Mouse (Mus musculus) intestine, embryonic 16.5 days (tissue): ENCODE results near the gene Mthfd1. TPM values are rescaled to one million over a fixed set of nuclear protein-coding genes. Genes with fewer than 3 reads are reported as not detected.

ENCODE experiments used
- ATAC-seq: fragments of 200-750 bp; cut with Nextera tagmentation; 2 replicates; pipeline ENCODE4 v1.8.0; 2017; ENCODE audit warnings: moderate TSS enrichment, moderate library complexity
- H3K27ac ChIP-seq: fragments of 300-500 bp; sonication (generic); 2 replicates; pipeline ENCODE4 v1.5.1; 2014; ENCODE audit warnings: mild to moderate bottlenecking, low read length
- H3K27me3 ChIP-seq: fragments of 300-500 bp; sonication (generic); replicated peaks from 2 replicates; pipeline ENCODE4 v1.6.1; 2014; ENCODE audit warnings: low read length, control low read depth, mixed read lengths; ENCODE audit not compliant: control insufficient read depth, insufficient read depth
- H3K36me3 ChIP-seq: fragments of 300-500 bp; sonication (generic); 2 replicates; pipeline ENCODE4 v1.6.1; 2014; ENCODE audit warnings: low read length, control low read depth; ENCODE audit not compliant: control insufficient read depth, insufficient read depth
- H3K4me1 ChIP-seq: fragments of 300-500 bp; sonication (generic); 2 replicates; pipeline ENCODE4 v1.6.1; 2014; ENCODE audit warnings: low read length, control low read depth, mixed read lengths; ENCODE audit not compliant: control insufficient read depth, insufficient read depth
- H3K4me2 ChIP-seq: fragments of 300-500 bp; sonication (generic); 2 replicates; pipeline ENCODE4 v1.6.1; 2014; ENCODE audit warnings: low read depth, low read length, control low read depth
- H3K4me3 ChIP-seq: fragments of 300-500 bp; sonication (generic); 2 replicates; pipeline ENCODE4 v1.5.1; 2014; ENCODE audit warnings: mild to moderate bottlenecking, low read length
- H3K9ac ChIP-seq: fragments of 300-500 bp; sonication (generic); 2 replicates; pipeline ENCODE4 v1.6.1; 2014; ENCODE audit warnings: low read depth, low read length
- H3K9me3 ChIP-seq: fragments of 300-500 bp; sonication (generic); 2 replicates; pipeline ENCODE4 v1.6.1; 2016; ENCODE audit warnings: low read length, control low read depth; ENCODE audit not compliant: control insufficient read depth
- WGBS: fragments of 180-500 bp; shearing (Covaris S2); extraction: QIAGEN DNeasy Blood & Tissue Kit; methylation state at CpG from one replicate; pipeline ENCODE4 v1.1.7; 2014; 5-methylcytosine and 5-hydroxymethylcytosine counted together
- polyA plus RNA-seq: library from polyadenylated mRNA; unstranded; fragments of >200 nt; fragmentation: Nextera tagmentation; extraction: Ambion mirVana; gene quantifications from 2 replicates; pipeline ENCODE4 v1.2.1, GENCODE M21; 2015

The Mthfd1 gene
- polyA plus RNA-seq, 1 experiment from 2014 or later, result 98.8 TPM

- H3K4me1 ChIP-seq, result peaks cover 6% of the 10 kb centered on the region
- no peak overlapping the region for H3K4me2 ChIP-seq
- no peak overlapping the region for H3K4me3 ChIP-seq
- no peak overlapping the region for H3K27ac ChIP-seq
- no peaks in the 10 kb centered on the region for H3K27me3 ChIP-seq
- no peak overlapping the region for H3K9ac ChIP-seq
- 87% methylated on average over 8 of the region's 8 CpGs for WGBS
- peaks cover 7% of the 10 kb centered on the region for H3K36me3 ChIP-seq
- no peaks in the 10 kb centered on the region for H3K9me3 ChIP-seq
- ATAC-seq, result no peak
Observed at GRCm38 (mm10) chr12:76305107-76305506, 50.0 kb downstream of the Mthfd1 start.

- peak overlapping the region; percentile 34; the same call in 1 of the 2 replicates for H3K27ac ChIP-seq
- no peak overlapping the region for H3K4me2 ChIP-seq
- no peak overlapping the region for H3K4me3 ChIP-seq
- no peaks in the 10 kb centered on the region for H3K27me3 ChIP-seq
- 77% methylated on average over 9 of the region's 9 CpGs for WGBS
- H3K36me3 ChIP-seq, result peaks cover 7% of the 10 kb centered on the region
- no peak overlapping the region for H3K9ac ChIP-seq
- H3K9me3 ChIP-seq, result no peaks in the 10 kb centered on the region
- peaks cover 17% of the 10 kb centered on the region for H3K4me1 ChIP-seq
- ATAC-seq, result no peak
Observed at GRCm38 (mm10) chr12:76306852-76307561, 51.9 kb downstream of the Mthfd1 start.

- H3K9me3 ChIP-seq, result no peaks in the 10 kb centered on the region
Observed at GRCm38 (mm10) chr12:76307964-76308363, 52.9 kb downstream of the Mthfd1 start.

GRCm38 (mm10) chr12:76308436-76308835, 53.3 kb downstream of the Mthfd1 start:
- no peaks in the 10 kb centered on the region for H3K9me3 ChIP-seq
- peak overlapping the region; percentile 77 for H3K27ac ChIP-seq
- H3K4me2 ChIP-seq, result no peak overlapping the region
- H3K27me3 ChIP-seq, result no peaks in the 10 kb centered on the region
- no peak for ATAC-seq
- no peak overlapping the region for H3K4me3 ChIP-seq
- peaks cover 17% of the 10 kb centered on the region for H3K4me1 ChIP-seq
- no peak overlapping the region for H3K9ac ChIP-seq
- 81% methylated on average over 5 of the region's 5 CpGs for WGBS
- peaks cover 7% of the 10 kb centered on the region; the same call in 1 of the 2 replicates for H3K36me3 ChIP-seq

More at GRCm38 (mm10) chr12:76307964-76308363, 52.9 kb downstream of the Mthfd1 start:
- H3K4me1 ChIP-seq, result peaks cover 17% of the 10 kb centered on the region
- ATAC-seq, result peak; percentile 63
- H3K9ac ChIP-seq, result no peak overlapping the region
- H3K27me3 ChIP-seq, result no peaks in the 10 kb centered on the region
- H3K36me3 ChIP-seq, result peaks cover 7% of the 10 kb centered on the region; the same call in 1 of the 2 replicates
- 28% methylated on average over 9 of the region's 9 CpGs for WGBS
- peak overlapping the region; percentile 77 for H3K27ac ChIP-seq
- H3K4me2 ChIP-seq, result no peak overlapping the region
- H3K4me3 ChIP-seq, result no peak overlapping the region

GRCm38 (mm10) chr12:76310007-76310406, 54.9 kb downstream of the Mthfd1 start:
- H3K4me3 ChIP-seq, result no peak overlapping the region
- H3K27me3 ChIP-seq, result no peaks in the 10 kb centered on the region
- H3K9me3 ChIP-seq, result no peaks in the 10 kb centered on the region
- H3K9ac ChIP-seq, result no peak overlapping the region
- WGBS, result 71% methylated on average over 6 of the region's 6 CpGs
- H3K36me3 ChIP-seq, result 0 out of 2 replicates have a peak, but pooled peaks cover 4% of the 10 kb centered on the region
- ATAC-seq, result 0 out of 2 replicates have a peak, but pooled peaks have one; percentile 6
- no peak overlapping the region for H3K27ac ChIP-seq
- H3K4me1 ChIP-seq, result peaks cover 17% of the 10 kb centered on the region
- no peak overlapping the region for H3K4me2 ChIP-seq

- peak overlapping the region; percentile 9; the same call in 1 of the 2 replicates for H3K27ac ChIP-seq
- H3K4me3 ChIP-seq, result no peak overlapping the region
- H3K27me3 ChIP-seq, result no peaks in the 10 kb centered on the region
- no peak overlapping the region for H3K4me2 ChIP-seq
- no peak overlapping the region for H3K9ac ChIP-seq
- H3K36me3 ChIP-seq, result 0 out of 2 replicates have a peak, but pooled peaks cover 4% of the 10 kb centered on the region
- H3K9me3 ChIP-seq, result no peaks in the 10 kb centered on the region
- ATAC-seq, result no peak
- WGBS, result 67% methylated on average over 6 of the region's 6 CpGs
- peaks cover 17% of the 10 kb centered on the region for H3K4me1 ChIP-seq
Observed at GRCm38 (mm10) chr12:76310633-76311032, 55.5 kb downstream of the Mthfd1 start.

- Histone ChIP-seq H3K36me3 (0 out of 2 replicates have a peak, but pooled peaks cover 1% of the 10 kb centered on the region), H3K27me3 (no peaks in the 10 kb centered on the region), H3K4me1 (peaks cover 17% of the 10 kb centered on the region), H3K4me3 (no peak overlapping the region), H3K27ac (no peak overlapping the region), H3K4me2 (no peak overlapping the region), H3K9me3 (no peaks in the 10 kb centered on the region), H3K9ac (no peak overlapping the region)
- 88% methylated on average over 9 of the region's 9 CpGs for WGBS
- ATAC-seq, result no peak
Observed at GRCm38 (mm10) chr12:76311227-76311626, 56.1 kb downstream of the Mthfd1 start.

GRCm38 (mm10) chr12:76311951-76312350, 56.9 kb downstream of the Mthfd1 start:
- Histone ChIP-seq H3K4me2 (no peak overlapping the region), H3K36me3 (no peaks in the 10 kb centered on the region), H3K4me1 (peaks cover 17% of the 10 kb centered on the region), H3K9me3 (no peaks in the 10 kb centered on the region), H3K9ac (no peak overlapping the region), H3K4me3 (no peak overlapping the region), H3K27ac (0 out of 2 replicates have a peak overlapping the region, but pooled peaks have one; percentile 22), H3K27me3 (no peaks in the 10 kb centered on the region)
- peak; percentile 36; the same call in 1 of the 2 replicates for ATAC-seq
- 74% methylated on average over 8 of the region's 8 CpGs for WGBS

- H3K4me1 ChIP-seq, result no peaks in the 10 kb centered on the region
- no peaks in the 10 kb centered on the region for H3K27me3 ChIP-seq
- ATAC-seq, result peak; percentile 50
- peak overlapping the region; percentile 25; the same call in 1 of the 2 replicates for H3K9ac ChIP-seq
- peak overlapping the region; percentile 65 for H3K27ac ChIP-seq
- no peak overlapping the region for H3K4me3 ChIP-seq
- 28% methylated on average over 9 of the region's 9 CpGs for WGBS
- peaks cover 5% of the 10 kb centered on the region; the same call in 1 of the 2 replicates for H3K36me3 ChIP-seq
- no peak overlapping the region for H3K4me2 ChIP-seq
- no peaks in the 10 kb centered on the region for H3K9me3 ChIP-seq
Observed at GRCm38 (mm10) chr12:76318282-76319212, 63.4 kb downstream of the Mthfd1 start.
